ENCODE assay signal across 13 mouse cellular contexts in the genomic region with DNA sequence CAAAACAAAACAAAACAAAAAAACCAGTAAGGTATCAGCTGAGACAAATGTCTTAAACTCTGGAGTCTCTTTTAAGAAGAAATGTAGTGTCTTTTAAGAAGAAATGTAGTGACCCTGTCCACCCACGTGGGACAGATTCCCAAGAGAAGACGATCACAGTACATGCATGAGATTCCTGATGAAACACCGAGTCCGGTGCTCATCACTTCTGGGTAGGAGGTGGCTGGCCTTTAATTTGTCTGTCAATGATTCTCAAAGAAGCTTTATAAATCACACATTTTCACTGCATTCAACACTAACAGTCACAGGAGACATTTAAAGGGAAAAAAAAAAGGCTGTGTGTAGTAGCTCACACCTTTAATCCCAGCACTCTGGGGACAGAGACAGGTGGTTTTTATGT. TPM values are rescaled to one million over a fixed set of nuclear protein-coding genes. Genes with fewer than 3 reads are reported as not detected.
DNase-seq lines count a peak whose midpoint lies in the region; ATAC-seq lines count a peak whose summit lies in the region.
"Had no signal": no experiment of that assay in that cellular context is flagged by ENCODE, and none has a peak within 500 bp of the region (broad histone marks: within the 10 kb centered on the region; RNA-seq: fewer than 3 reads in every experiment).

No protein-coding gene starts in this region.

- H3K4me3 ChIP-seq in heart, embryonic 11.5 days (ENCODE audit: low read depth, low read length) = no peak overlapping the region
- no peak overlapping the region for H3K4me3 ChIP-seq in intestine, embryonic 14.5 days (ENCODE audit: low read depth, low read length)
- no peak overlapping the region for H3K4me3 ChIP-seq in intestine, embryonic 16.5 days (ENCODE audit: low read length)
- H3K4me3 ChIP-seq in midbrain, embryonic 16.5 days (ENCODE audit: low read depth, low read length) = no peak overlapping the region
- no peak overlapping the region for H3K4me3 ChIP-seq in midbrain, embryonic 14.5 days (replicated peaks; ENCODE audit: low read depth, low read length)
- H3K4me3 ChIP-seq: liver, embryonic 15.5 days; megakaryocyte, embryonic 14.5 days had no signal

- no peaks in the 10 kb centered on the region for H3K9me3 ChIP-seq in heart, embryonic 11.5 days (replicated peaks; ENCODE audit: control insufficient read depth, low read length)
- H3K9me3 ChIP-seq in intestine, embryonic 14.5 days (ENCODE audit: control insufficient read depth, low read length) = no peaks in the 10 kb centered on the region
- H3K9me3 ChIP-seq in intestine, embryonic 16.5 days (ENCODE audit: control insufficient read depth, low read length) = no peaks in the 10 kb centered on the region
- no peaks in the 10 kb centered on the region for H3K9me3 ChIP-seq in midbrain, embryonic 16.5 days (replicated peaks; ENCODE audit: control insufficient read depth, low read length, poor library complexity, severe bottlenecking)
- H3K9me3 ChIP-seq in midbrain, embryonic 14.5 days (ENCODE audit: control insufficient read depth, low read length) = no peaks in the 10 kb centered on the region
- H3K9me3 ChIP-seq: liver, embryonic 15.5 days; megakaryocyte, embryonic 14.5 days had no signal

- peaks cover 45% of the 10 kb centered on the region for H3K4me1 ChIP-seq in heart, embryonic 11.5 days (ENCODE audit: control insufficient read depth, insufficient read depth, low read length)
- H3K4me1 ChIP-seq in intestine, embryonic 14.5 days (replicated peaks; ENCODE audit: control insufficient read depth, insufficient read depth, low read length) = peaks cover 52% of the 10 kb centered on the region
- H3K4me1 ChIP-seq in intestine, embryonic 16.5 days (ENCODE audit: control insufficient read depth, insufficient read depth, low read length) = peaks cover 44% of the 10 kb centered on the region
- H3K4me1 ChIP-seq in midbrain, embryonic 16.5 days (ENCODE audit: control insufficient read depth, insufficient read depth, low read length) = peaks cover 32% of the 10 kb centered on the region
- H3K4me1 ChIP-seq in midbrain, embryonic 14.5 days (ENCODE audit: control insufficient read depth, insufficient read depth, low read length) = peaks cover 19% of the 10 kb centered on the region

- WGBS in heart, embryonic 11.5 days (ENCODE audit: insufficient replicate concordance) = 36% methylated on average over 4 of the region's 4 CpGs
- WGBS in intestine, embryonic 14.5 days = 42% methylated on average over 4 of the region's 4 CpGs
- WGBS in intestine, embryonic 16.5 days = 37% methylated on average over 4 of the region's 4 CpGs
- 59% methylated on average over 4 of the region's 4 CpGs for WGBS in midbrain, embryonic 16.5 days
- 65% methylated on average over 4 of the region's 4 CpGs for WGBS in midbrain, embryonic 14.5 days

- no peak for ATAC-seq in heart, embryonic 11.5 days (replicated peaks; ENCODE audit: insufficient number of reproducible peaks, low FRiP score, low TSS enrichment)
- no peak for ATAC-seq in intestine, embryonic 14.5 days (replicated peaks; ENCODE audit: low FRiP score, low TSS enrichment, low read depth)
- no peak for ATAC-seq in intestine, embryonic 16.5 days
- ATAC-seq in midbrain, embryonic 16.5 days = no peak
- ATAC-seq in midbrain, embryonic 14.5 days (ENCODE audit: low FRiP score, low TSS enrichment) = no peak
- ATAC-seq: CD4-positive, CD25-positive, alpha-beta regulatory T cell, adult 4 months had no signal

- no peak for DNase-seq in heart, postnatal 14 days
- no peak for DNase-seq in intestine, embryonic 14.5 days (ENCODE audit: low spot score)
- no peak for DNase-seq in midbrain, embryonic 14.5 days
- DNase-seq in kidney, postnatal 25 days = peak; percentile 43 to 70
- no peak for DNase-seq in retina, postnatal 1 day
- DNase-seq: cerebellum, adult 11-12 months; layer of hippocampus, postnatal 36 days had no signal

- H3K4me2 ChIP-seq in heart, embryonic 11.5 days = peak overlapping the region; percentile 40
- H3K4me2 ChIP-seq in intestine, embryonic 14.5 days (ENCODE audit: low read length) = no peak overlapping the region
- H3K4me2 ChIP-seq in intestine, embryonic 16.5 days (ENCODE audit: low read depth, low read length) = no peak overlapping the region
- H3K4me2 ChIP-seq in midbrain, embryonic 16.5 days (ENCODE audit: low read length) = no peak overlapping the region
- H3K4me2 ChIP-seq in midbrain, embryonic 14.5 days (ENCODE audit: low read length) = no peak overlapping the region
- H3K4me2 ChIP-seq: liver, embryonic 15.5 days had no signal

- H3K9ac ChIP-seq in heart, embryonic 11.5 days (ENCODE audit: low read depth, low read length) = no peak overlapping the region
- H3K9ac ChIP-seq in intestine, embryonic 14.5 days (ENCODE audit: low read length) = no peak overlapping the region
- no peak overlapping the region for H3K9ac ChIP-seq in intestine, embryonic 16.5 days (ENCODE audit: low read depth, low read length)
- no peak overlapping the region for H3K9ac ChIP-seq in midbrain, embryonic 16.5 days (ENCODE audit: low read depth, low read length)
- no peak overlapping the region for H3K9ac ChIP-seq in midbrain, embryonic 14.5 days (replicated peaks; ENCODE audit: low read length)
- H3K9ac ChIP-seq: liver, embryonic 15.5 days had no signal

- no peaks in the 10 kb centered on the region for H3K27me3 ChIP-seq in heart, embryonic 11.5 days (ENCODE audit: control insufficient read depth, insufficient read depth, low read length)
- H3K27me3 ChIP-seq in intestine, embryonic 14.5 days (replicated peaks; ENCODE audit: control insufficient read depth, insufficient read depth, low read length) = no peaks in the 10 kb centered on the region
- no peaks in the 10 kb centered on the region for H3K27me3 ChIP-seq in intestine, embryonic 16.5 days (replicated peaks; ENCODE audit: control insufficient read depth, insufficient read depth, low read length)
- no peaks in the 10 kb centered on the region for H3K27me3 ChIP-seq in midbrain, embryonic 16.5 days (ENCODE audit: control insufficient read depth, insufficient read depth, low read depth, low read length)
- no peaks in the 10 kb centered on the region for H3K27me3 ChIP-seq in midbrain, embryonic 14.5 days (ENCODE audit: control insufficient read depth, insufficient read depth, low read length)
- H3K27me3 ChIP-seq: liver, embryonic 15.5 days; megakaryocyte, embryonic 14.5 days had no signal

- H3K36me3 ChIP-seq in heart, embryonic 11.5 days (ENCODE audit: control insufficient read depth, insufficient read depth, low read length) = no peaks in the 10 kb centered on the region
- H3K36me3 ChIP-seq in intestine, embryonic 14.5 days (ENCODE audit: control insufficient read depth, insufficient read depth, low read length) = no peaks in the 10 kb centered on the region
- H3K36me3 ChIP-seq in intestine, embryonic 16.5 days (ENCODE audit: control insufficient read depth, insufficient read depth, low read length) = no peaks in the 10 kb centered on the region
- no peaks in the 10 kb centered on the region for H3K36me3 ChIP-seq in midbrain, embryonic 16.5 days (ENCODE audit: control insufficient read depth, insufficient read depth, low read length)
- no peaks in the 10 kb centered on the region for H3K36me3 ChIP-seq in midbrain, embryonic 14.5 days (ENCODE audit: control insufficient read depth, insufficient read depth, low read length)
- H3K36me3 ChIP-seq: liver, embryonic 15.5 days had no signal

- H3K27ac ChIP-seq in heart, embryonic 11.5 days (ENCODE audit: low read depth, low read length) = peak overlapping the region; percentile 65; the same call in 1 of the 2 replicates
- H3K27ac ChIP-seq in intestine, embryonic 14.5 days (ENCODE audit: low read depth) = 0 out of 2 replicates have a peak overlapping the region, but pooled peaks have one; percentile 62
- H3K27ac ChIP-seq in intestine, embryonic 16.5 days (ENCODE audit: low read length) = no peak overlapping the region
- H3K27ac ChIP-seq in midbrain, embryonic 16.5 days (ENCODE audit: low read length) = 0 out of 2 replicates have a peak overlapping the region, but pooled peaks have one; percentile 1
- no peak overlapping the region for H3K27ac ChIP-seq in midbrain, embryonic 14.5 days (replicated peaks; ENCODE audit: low read depth, low read length)

- intact Hi-C loops in heart, postnatal 14 days (cut with DNase I) = loop anchor here (2.0 kb wide), 2 partner anchors 15 to 17 kb away; no protein-coding TSS in a partner anchor

RNA-seq across cellular contexts. Expression of a gene that starts 18.6 kb away (rescaled TPM):
- 113 and 140 TPM in 2 replicates for polyA plus RNA-seq in heart, embryonic 11.5 days (2014; fragmentation: Nextera tagmentation; extraction: Ambion mirVana)
- 10 to 100 TPM; 41.1 to 51.1 TPM for total RNA-seq in heart, postnatal 14 days (2021)
- 185 and 200 TPM in 2 replicates for polyA plus RNA-seq in intestine, embryonic 14.5 days (2014; fragmentation: Nextera tagmentation; extraction: Ambion mirVana)
- polyA plus RNA-seq in intestine, embryonic 16.5 days (2015; fragmentation: Nextera tagmentation; extraction: Ambion mirVana) = 175 and 183 TPM in 2 replicates
- polyA plus RNA-seq in midbrain, embryonic 16.5 days (2015; fragmentation: Nextera tagmentation; extraction: Ambion mirVana) = 201 and 209 TPM in 2 replicates
- 133 and 201 TPM in 2 replicates for polyA plus RNA-seq in midbrain, embryonic 14.5 days (2014; fragmentation: Nextera tagmentation; extraction: Ambion mirVana)

RNA-seq across cellular contexts. Expression of a gene that starts 57.5 kb away (rescaled TPM):
- 0.97 and 1.5 TPM in 2 replicates for polyA plus RNA-seq in heart, embryonic 11.5 days (2014; fragmentation: Nextera tagmentation; extraction: Ambion mirVana)
- total RNA-seq in heart, postnatal 14 days (2021) = 1 to 10 TPM; 2.3 to 6.4 TPM
- 4.0 and 4.7 TPM in 2 replicates for polyA plus RNA-seq in intestine, embryonic 14.5 days (2014; fragmentation: Nextera tagmentation; extraction: Ambion mirVana)
- 6.8 and 7.5 TPM in 2 replicates for polyA plus RNA-seq in intestine, embryonic 16.5 days (2015; fragmentation: Nextera tagmentation; extraction: Ambion mirVana)
- polyA plus RNA-seq in midbrain, embryonic 16.5 days (2015; fragmentation: Nextera tagmentation; extraction: Ambion mirVana) = 1.6 and 2.0 TPM in 2 replicates
- polyA plus RNA-seq in midbrain, embryonic 14.5 days (2014; fragmentation: Nextera tagmentation; extraction: Ambion mirVana) = 1.1 and 2.6 TPM in 2 replicates

Comparison
In these comparisons a context has a peak if more than half of its experiments do, and no peak if none do; other contexts are left out.
1. H3K27ac ChIP-seq: peak in heart, embryonic 11.5 days (single experiment), intestine, embryonic 14.5 days (single experiment) and midbrain, embryonic 16.5 days (single experiment); none in intestine, embryonic 16.5 days (single experiment) and midbrain, embryonic 14.5 days (single experiment).
2. DNase-seq: peak in kidney, postnatal 25 days (2 of 2); none in heart, postnatal 14 days (0 of 2), intestine, embryonic 14.5 days (single experiment), midbrain, embryonic 14.5 days (single experiment) and retina, postnatal 1 day (single experiment).